Mouse (Mus musculus) activated CD4-positive, CD25-positive, alpha-beta regulatory T cell, adult 9 weeks (primary cell): Measurements from ENCODE around the gene Elovl3. TPM values are rescaled to one million over a fixed set of nuclear protein-coding genes. Genes with fewer than 3 reads are reported as not detected.

Experiments
- polyA plus RNA-seq: library from polyadenylated mRNA; unstranded; fragments of 100-300 nt; shearing (Covaris generic); gene quantifications from one replicate; pipeline ENCODE4 v1.2.1, GENCODE M21; 2017

The Elovl3 gene
- not detected for polyA plus RNA-seq

DNA sequence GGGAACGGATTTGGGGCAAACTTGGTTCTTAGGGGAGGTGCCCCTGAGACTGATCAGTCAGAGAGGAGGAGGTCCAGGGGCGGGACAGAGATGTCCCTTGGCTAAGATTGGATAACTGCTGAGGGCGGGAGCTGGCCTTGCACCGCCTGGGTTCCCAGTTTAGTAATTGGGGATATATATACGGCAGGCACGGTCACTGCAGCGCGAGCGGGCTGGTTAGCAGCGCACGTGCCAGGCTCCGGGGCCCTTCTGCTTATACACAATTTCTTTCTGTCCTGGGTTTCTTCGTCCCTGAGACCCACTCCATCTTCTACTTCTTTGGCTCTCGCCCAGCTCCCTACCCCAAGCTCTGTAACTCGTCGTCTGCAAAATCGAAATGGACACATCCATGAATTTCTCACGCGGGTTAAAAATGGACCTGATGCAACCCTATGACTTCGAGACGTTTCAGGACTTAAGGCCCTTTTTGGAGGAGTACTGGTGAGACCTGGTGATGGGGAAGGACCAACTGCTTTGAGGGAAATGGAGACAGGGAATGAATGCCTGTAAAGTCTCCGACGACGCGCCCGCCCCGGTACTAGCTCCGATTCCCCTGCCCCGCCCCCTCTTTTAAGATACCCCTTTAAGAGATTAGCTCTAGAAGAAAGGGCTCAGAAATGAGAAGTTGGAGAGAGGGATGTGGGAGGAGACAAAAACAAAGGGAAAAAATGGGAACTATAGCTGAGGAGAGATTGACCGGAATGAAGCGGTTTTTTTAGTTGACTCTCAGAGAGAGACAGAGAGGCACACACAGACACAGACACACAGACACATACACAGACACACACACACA is at the start of gene Elovl3:
Gene Elovl3 (plus strand): TSS at position 204 of the 832 bp plus-strand sequence.

DNA sequence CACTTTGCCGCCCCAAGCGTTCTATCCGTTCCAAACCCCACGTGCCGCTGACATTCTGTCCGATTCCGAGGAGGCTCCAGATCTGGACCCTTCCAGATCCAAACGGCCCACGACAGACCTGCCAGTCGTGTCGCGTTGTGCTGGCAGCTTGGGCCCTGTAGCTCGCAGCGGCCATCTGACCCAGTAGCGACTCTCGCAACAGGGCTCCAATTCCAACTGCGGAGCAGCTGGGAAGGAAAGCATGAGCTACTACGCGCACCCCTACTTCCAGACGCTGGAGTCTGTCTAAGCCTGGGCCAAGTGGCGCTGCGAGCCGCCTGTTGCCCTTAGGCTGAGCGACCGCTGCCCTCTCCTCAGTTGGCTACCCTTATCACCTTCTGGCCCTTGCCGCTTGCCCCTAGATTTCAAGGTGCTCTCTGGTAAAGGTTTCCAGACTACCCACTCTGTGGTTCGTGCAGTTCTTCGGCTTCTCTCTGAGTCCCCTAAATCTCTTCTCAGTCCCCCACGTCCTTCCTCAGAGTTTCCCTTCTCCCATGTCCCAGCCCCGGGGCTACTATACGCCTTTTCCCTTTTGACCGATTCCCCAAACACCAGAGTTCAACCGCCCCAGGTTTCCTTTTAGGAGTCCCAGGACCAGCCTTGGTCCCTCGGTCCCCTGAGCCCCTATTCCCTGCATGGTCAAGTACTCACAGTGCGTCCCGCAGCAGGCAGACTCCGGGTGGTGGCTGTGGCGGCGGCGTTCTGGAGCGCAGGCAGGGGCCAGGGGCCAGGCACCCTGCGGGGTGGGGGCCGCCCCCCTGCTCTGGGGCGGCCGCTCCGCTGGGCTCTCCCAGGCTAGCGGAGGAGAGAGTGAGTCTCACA is 16.0 kb downstream of the Elovl3 start, which contains the start of gene Pitx3:
Gene Pitx3 (minus strand): TSS at position 816 of the 861 bp plus-strand sequence.

GRCm38 (mm10) chr19:46152127-46152803 is 20.6 kb downstream of the Elovl3 start, which contains the start of gene Gbf1:
Gene Gbf1 (plus strand): TSS chr19:46152509.

Other genes starting within 250 kb of the Elovl3 start
- gene Armh3, start 133.4 kb upstream of the Elovl3 start, polyA plus RNA-seq: 15.1 TPM
- gene Hps6, start 128.4 kb upstream of the Elovl3 start, polyA plus RNA-seq: 12.4 TPM
- 51.0 TPM for gene Pprc1, start 87.0 kb upstream of the Elovl3 start, polyA plus RNA-seq
- gene Ldb1, start 86.7 kb upstream of the Elovl3 start, polyA plus RNA-seq: 37.4 TPM
- gene Nolc1, start 56.0 kb upstream of the Elovl3 start, polyA plus RNA-seq: 98.3 TPM
- not detected for gene Pitx3, start 16.4 kb downstream of the Elovl3 start, polyA plus RNA-seq
- gene Gbf1, start 20.6 kb downstream of the Elovl3 start, polyA plus RNA-seq: 83.0 TPM
- 78.0 TPM for gene Nfkb2, start 172.4 kb downstream of the Elovl3 start, polyA plus RNA-seq
- gene Psd, start 195.3 kb downstream of the Elovl3 start, polyA plus RNA-seq: 8.2 TPM
- gene Fbxl15, start 196.3 kb downstream of the Elovl3 start, polyA plus RNA-seq: 5.4 TPM
- gene Cuedc2, start 206.8 kb downstream of the Elovl3 start, polyA plus RNA-seq: 53.1 TPM
- 10.4 TPM for gene Mfsd13a, start 209.2 kb downstream of the Elovl3 start, polyA plus RNA-seq
- 0.79 TPM for gene 2310034G01Rik, start 218.4 kb downstream of the Elovl3 start, polyA plus RNA-seq